Mouse (Mus musculus) inflammation-experienced regulatory T-cells, adult 6 months (primary cell): ENCODE data around the gene Tfpt. TPM values are rescaled to one million over a fixed set of nuclear protein-coding genes. Genes with fewer than 3 reads are reported as not detected.

ENCODE experiments used
- ATAC-seq: one replicate; pipeline ENCODE4 v1.8.0; 2017
- polyA plus RNA-seq, 3 experiments: library from polyadenylated mRNA; unstranded; fragments of 100-300 nt; shearing (Covaris generic); gene quantifications; one replicate each; pipeline ENCODE4 v1.2.1; 2017

Gene Tfpt
- 10 to 100 TPM; 11.9 to 17.0 (median 15.0) TPM for polyA plus RNA-seq

DNA sequence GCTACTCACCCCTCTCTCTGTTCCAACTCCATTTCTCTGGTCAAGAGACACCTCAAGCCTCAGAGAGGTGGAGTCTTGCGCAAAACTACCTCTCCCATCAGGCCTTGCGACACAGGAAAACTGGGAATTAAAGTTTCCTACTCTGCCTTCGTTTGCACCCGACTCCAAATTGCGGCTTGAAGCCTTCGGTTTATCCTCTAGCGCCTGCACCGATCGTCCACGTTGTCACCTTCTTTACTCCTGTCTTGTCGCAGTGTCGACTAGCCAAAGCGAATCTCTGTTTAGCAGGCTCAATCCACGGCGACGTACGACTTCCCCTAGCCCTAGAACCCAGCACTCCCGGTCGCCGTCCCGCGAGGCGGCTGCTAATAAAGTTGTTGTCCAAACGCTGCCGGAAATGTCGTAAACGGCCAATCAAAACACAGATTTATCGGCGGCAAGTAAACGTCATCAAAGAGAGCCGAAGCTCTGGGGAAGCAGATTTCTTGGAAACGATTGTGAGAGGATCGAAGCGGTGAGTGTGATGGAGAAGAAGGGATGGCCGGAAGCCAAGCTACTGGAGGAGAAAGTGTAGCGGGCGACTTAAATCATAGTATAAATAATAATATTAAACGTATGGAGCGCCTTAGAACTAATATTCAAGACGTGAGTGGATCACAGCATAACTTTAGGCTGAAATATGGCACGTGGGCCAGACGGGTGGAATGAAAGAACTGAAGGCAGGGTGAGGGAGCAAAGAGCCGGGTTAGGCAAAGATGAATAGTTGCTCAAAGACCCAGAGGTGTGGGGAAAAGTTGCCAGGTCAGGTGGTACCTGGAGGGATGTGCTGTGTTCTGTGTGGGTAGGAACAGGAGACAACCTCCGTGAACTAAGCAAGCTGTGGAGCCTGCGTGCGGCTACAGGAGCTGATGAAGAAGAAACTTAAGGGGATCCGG lies at the start of gene Tfpt, which contains the start of gene Prpf31:
Tfpt (minus strand) TSS at position 387 of the 935 bp plus-strand sequence.
Prpf31 (plus strand) TSS at position 443 of the 935 bp plus-strand sequence.
- ATAC-seq, result peak; percentile 88

DNA sequence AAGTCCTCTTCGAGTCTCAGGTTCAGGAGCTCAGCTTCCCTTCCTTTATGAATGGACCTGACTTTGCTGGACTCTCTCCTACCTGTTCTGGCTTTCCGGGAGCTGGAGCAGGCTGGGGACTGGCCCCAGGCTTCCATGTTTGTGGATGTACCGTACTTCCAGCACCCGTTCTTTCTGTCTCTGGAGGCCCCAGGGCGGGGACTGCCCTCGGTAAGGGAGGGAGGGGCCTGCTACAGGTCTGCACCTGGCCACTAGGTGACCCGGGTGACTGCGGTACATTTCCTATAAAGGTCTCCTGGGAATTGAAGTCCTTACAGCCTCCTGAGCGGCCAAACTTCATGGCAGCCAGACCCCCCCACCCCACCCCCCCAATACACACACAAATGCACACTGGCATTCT lies 47.6 kb upstream of the Tfpt start, which contains the start of gene Tmc4:
Tmc4 (minus strand) TSS at position 212 of the 400 bp plus-strand sequence.
- ATAC-seq, result no peak

DNA sequence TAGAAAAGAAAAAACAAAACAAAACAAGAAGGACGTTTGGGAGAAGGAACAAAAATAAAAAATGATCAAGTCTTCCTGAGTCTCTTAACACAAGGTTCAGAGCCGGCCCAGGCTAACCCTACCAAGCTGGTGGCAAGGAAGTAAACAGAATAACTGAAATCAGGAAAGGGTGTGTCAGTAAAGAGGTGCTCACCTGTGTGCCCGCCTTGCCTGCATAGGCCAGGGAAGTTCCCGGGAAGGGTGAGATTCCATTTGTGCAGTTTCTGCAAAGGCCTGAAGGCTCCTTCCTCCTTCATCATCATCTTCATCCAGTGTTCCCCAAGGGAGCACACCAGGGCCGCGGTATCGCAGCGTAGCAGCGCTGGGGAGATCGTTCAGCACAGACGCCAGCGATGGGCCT lies 46.6 kb upstream of the Tfpt start:
- ATAC-seq, result no peak

DNA sequence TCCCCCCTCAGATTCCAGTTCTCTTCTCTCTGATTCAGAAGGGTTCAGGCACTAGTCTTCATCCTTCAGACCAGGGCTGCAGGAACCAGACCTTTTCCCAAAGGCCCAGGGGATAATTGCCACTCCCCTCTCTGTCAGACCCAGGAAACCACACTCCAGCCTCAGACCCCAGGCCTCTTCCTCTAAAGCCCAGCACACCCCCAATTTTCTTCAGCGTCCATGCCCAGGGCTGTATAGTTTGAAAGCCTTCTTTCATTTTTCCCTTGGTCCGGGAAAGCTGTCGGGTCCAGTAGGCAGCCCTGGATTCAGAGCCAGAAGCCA lies 45.5 kb upstream of the Tfpt start:
- ATAC-seq, result no peak

DNA sequence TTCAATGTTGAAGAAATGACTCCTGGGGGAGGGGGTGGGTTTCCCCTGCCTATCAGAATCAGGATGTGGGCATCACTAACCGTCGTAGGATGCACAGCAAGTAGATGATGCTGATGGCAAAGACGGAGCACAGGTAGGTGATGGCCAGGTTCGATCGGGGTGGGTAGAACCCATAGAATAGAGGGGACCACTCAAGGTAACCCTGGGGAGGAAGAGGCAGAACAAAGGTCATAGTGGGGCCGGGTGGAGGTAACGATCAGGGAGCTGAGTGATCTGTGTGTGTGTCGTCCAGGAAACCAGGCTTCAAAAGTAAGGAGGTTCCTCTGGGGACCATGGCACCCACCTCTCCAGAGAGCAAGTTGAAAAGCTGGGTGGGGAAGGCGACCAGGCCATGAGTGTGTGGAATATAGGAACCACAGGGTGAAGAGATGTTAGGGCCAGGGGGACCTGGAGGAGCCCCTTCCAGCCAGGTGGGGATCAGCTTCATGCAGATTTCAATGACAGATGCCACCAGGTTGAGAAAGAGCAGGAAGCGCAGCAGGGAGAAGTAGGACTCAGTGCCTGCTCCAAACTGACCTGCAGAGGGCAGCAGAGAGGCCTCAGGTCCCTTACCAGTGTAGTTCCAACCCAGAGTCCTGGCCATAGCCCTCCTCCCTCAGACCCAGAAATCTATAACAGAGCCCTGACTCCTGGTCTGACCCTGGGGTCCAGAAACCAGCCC lies 44.9 kb upstream of the Tfpt start:
- peak; percentile 98 for ATAC-seq

DNA sequence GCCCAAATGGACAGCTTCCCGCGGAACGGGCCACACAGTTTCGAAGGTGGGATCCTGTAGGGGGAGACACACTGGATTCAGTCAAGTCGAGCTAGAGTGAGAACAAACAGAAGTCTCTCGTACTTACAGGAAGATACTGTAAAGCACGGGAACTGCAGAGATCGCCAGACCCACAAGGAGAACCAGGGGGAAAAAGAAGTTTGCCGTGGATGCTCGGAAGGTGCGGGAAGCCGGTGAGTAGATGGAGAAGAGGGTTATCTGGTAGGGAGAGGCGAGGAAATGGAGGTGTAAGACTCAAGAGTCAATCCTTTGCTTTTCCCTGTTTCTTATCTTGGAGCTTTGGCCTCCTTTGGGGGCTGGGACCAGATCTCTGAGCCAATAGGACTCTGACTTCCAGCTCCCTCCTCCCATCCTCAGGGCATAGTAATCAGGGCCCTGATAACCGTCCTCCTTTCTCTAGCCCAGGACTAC lies 37.2 kb upstream of the Tfpt start:
- ATAC-seq, result no peak

DNA sequence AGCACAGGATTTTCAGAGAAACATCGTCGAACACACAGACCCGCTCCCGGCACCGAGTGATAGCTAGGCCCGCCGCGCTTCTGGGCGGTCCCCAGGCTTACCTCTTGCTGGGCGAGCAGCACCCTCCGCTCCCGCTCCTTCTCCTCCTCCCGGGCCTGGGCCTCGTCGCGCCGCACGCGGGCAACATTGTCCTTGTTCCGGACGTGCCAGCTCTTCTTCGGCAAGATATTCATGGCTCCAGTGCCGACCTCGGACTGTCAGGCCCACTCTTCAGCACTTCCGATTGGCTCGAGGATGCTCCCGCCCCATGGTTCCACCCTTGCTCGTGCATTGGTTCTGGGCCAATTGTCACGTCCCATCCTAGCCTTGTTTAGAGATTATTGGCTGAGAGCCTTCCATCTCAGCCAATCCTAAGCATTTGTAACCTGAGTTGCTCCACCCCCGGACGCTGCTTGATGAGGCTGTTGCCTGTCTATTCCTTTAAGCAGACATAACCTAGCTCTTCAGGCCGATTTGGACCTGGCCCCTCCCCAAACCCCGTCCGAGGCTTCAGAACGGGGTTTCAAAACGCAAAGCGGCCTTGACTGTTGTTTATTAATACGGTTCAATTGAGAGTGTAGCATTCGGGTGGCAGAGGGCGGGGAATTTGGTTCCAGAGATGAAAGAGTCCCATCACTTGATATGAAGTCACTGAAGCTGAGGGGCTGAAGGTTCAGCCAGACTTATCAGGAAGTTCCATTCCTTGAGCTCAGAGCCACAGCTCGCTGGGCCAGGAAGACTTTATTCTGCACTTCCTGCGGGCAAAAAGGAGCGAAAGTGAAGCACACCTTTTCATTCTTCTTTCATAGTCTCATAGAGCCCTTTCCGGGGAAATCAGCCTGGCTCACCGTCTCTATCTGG lies 35.7 kb upstream of the Tfpt start, which contains the start of gene Leng1:
Leng1 (minus strand) TSS at position 626 of the 900 bp plus-strand sequence.
- peak; percentile 97 for ATAC-seq

DNA sequence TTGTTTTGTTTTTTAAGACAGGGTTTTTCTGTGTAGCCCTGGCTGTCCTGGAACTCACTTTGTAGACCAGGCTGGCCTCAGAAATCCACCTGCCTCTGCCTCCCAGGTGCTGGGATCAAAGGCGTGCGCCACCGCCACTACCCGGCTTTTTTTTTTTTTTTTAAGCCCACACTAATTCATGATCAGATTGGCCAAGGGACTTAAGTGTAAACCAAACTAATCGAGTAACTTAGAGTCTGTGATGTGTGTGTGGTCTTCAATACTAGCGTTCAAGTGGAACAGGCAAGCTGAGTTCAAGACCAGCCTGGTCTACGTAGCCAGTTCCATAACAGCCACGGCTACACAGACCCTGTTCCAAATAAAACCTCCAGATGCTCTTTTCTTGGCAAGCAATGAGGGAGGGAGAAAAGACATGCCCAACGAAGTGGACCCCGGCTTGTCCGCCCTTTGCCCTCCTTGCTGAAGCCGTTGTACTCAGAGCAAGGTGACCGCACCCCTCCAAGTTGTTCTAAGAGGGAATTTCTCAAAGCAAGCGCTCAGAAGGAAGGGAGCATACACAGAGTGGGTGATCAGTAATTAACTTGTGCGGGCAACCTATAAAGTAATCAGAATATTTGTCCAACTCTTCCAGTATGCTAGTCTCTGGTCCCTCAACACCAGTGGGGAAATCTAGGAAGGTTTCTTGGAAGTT lies 34.9 kb upstream of the Tfpt start:
- no peak for ATAC-seq

DNA sequence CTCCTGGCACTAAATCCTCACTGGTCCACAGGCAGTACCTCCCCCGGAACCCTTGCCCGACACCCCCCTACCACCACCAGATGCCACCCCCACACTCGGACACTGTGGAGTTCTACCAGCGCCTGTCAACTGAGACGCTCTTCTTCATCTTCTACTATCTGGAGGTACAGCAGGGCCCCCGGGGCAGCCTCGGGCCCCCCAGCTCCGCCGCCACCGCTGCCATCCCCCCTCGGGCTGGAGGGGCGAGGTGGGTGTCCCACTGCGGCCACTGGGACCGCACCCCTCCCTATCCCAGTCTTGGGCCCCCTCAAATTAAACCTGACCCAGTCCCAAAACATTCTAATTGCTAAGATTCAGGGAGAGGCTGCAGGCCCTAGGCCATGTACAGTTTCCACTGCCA lies 28.8 kb upstream of the Tfpt start:
- no peak for ATAC-seq

DNA sequence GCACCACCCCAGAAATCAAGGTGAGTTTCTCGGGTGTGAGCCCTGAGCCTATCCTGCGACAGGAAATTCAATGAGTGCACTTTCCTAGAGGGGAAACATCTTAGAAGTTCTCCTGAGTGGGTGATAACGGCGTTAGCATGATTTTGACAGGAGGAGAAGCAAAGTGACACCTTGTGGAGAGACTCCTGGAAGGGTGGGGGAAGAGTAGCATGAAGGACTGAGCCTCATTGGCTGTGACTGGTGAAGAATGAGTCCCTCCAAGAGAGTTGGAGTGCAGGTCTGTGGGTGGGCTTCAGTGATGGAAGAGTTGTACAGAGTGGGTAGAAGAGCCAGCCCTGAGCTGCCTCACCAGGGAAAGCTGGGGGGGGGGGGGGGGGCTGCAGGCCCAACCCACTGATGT lies 27.2 kb upstream of the Tfpt start:
- no peak for ATAC-seq

DNA sequence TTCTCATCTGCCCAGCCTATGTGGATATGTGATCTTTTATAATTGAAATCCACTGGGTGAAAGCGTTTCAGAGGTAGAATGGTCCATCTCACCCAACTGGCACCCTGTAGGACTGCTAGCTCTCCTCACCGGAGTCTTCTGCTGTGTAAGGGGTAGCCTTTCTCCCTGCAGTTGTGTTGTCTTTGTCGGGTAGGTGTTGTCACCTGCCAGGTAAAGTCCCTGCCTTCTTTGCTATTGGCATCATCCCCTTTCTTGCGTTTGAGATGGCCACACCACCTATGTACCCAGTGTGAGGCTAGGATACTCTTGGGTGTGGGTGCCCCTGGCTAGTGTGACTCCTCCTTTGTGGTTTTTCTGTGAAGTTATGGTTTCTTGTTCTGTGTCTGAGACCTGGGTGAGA lies 16.9 kb upstream of the Tfpt start:
- ATAC-seq, result no peak

DNA sequence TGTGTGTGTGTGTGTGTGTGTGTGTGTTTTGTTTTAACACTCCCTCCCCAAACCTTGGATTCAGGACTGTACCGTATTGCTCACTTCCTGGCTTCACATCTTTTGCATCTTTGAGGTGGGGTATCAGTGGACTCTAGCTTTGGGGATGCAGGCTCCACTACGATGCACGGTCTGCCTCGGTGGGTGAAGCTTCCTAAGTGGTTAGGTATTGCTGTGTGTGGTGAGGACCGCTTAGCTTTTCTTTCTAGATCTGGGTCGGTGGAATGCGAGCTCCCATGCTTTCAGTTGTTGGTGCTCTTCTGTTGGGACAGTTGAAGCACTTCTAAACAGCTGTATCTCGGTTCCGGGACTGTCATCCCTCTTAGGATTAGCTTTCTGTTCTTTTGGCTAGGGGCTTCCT lies 16.5 kb upstream of the Tfpt start:
- no peak for ATAC-seq

DNA sequence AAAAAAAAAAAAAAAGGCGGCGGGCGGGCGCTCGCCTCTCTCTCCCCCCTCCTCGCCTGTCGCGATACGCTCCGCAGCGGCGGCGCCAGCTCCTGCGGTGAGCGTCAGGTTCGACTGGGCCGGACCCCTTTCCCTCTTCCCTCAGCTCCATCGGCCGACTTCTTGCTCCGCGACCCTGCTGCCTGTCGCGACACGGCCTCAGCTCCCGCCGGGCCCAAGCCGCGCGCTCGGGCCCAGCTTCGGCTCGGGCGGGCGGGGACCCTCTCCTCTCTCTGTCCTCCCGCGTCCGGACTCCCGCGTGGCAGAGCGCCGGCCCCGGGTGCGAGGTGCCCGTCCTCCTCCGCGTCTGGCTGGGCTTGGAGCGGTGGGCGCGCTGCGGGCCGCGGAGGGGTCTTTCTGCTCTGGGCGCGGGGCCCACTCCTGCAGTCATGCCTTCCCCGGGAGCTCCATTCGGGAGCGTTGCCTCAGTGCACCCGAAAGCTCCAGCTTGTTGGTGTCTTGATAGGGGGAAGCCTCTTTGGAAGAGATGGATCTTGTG lies 15.8 kb upstream of the Tfpt start:
- no peak for ATAC-seq

DNA sequence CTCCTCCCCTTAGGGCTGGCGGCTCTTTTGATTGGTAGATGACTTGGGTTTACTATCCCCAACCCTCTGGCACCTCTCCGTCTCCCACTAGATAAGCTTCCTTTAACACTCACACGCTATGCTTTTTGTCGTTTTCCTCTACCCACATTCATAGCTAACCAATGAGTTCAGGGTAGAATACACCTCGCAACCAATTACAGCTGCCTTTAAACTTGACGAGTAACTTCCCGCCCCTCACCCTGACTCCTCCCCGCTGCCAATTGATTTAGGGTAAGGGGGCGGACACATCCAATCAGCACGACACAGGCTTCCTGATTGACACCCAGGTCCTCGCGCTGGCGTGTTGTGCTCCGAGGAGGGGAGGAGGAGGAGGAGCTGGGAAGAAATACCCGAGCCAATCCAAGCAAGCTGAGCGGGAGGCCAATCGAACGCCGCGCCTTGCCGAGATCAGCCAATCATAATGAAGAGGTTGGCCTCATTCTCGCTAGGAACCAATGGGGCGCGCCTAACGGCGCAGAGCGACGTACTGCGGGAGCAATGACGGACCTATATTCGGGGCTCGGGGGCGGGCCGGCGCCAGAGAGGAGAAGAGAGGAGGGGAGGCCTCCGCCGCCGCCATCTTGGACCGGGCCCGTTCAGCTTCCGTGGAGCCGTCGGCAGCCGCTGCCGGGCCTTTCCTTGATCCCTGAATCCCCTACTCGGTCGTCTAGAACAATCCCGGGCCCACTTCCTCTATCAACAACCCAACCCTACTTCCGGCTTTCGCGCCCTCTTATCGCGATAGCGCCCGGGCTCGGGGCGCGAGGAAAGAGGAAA lies 15.2 kb upstream of the Tfpt start, which contains the start of gene Cnot3:
Cnot3 (plus strand) TSS at position 597 of the 816 bp plus-strand sequence.
- peak; percentile 87 for ATAC-seq

DNA sequence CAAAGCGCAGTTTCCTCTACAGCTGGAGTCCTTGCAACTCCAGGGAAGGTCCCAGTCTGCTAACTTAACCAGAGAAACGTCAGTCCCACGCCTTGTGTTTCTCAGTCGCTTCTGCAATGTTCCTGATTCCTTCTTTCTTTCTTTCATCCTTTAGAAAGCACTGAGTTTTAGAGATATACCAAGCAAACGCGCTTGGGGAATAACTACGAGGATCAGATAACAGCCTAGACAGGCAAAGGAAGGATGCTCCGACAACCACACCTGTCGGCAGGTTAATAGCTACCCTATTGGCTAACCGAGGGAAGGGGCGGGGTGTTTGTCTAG lies 14.6 kb upstream of the Tfpt start:
- ATAC-seq, result no peak

DNA sequence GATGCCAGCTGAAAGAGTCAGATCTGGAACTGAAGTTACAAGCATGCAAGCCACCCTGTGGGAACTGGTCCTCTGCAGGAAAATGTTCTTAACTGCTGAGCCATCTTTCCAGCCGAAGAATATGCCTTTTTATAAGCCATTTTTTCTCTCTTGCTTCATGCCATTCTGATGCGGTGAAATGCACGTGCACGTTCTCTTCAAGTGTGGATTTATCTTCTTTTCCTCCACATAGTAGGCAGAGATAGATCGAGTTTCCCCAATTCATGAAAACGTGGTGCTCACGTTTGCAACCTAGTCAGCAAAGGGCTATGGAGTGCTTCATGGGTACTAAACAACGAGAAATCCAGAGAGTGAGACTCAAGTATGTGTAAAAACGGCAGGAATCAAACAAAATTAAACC lies 14.1 kb upstream of the Tfpt start:
- no peak for ATAC-seq

DNA sequence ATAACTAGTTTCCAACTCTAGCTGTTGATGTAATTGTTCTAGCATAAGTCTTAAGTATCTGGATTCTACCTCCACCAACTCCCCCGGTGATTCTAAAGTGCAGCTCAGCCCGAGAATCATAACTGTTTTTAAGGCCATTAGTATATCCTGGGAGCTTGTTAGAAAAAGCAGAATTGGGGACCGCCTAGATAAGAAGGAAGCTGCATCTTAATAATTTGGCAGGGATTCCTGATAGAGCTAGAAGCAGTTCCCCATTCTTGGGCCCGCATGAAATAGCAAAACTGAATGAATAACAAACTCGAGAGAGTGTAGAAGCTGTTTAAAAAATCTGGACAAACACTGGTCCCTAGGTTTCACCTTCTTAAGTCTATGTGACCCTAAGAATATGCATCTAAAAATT lies 13.7 kb upstream of the Tfpt start:
- no peak for ATAC-seq

DNA sequence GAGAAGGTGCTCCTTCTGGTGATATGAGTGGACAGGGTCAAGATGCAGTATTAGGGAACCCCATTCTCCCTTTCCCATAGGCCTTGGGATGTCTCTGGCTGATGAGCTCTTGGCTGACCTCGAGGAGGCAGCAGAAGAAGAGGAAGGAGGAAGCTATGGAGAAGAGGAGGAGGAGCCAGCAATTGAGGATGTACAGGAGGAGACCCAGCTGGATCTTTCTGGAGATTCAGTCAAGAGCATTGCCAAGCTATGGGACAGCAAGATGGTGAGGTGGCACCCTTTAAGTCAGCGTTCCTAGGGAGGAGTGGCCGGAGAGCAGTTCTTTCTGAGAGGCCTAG lies 718 bp upstream of the Tfpt start:
- no peak for ATAC-seq

DNA sequence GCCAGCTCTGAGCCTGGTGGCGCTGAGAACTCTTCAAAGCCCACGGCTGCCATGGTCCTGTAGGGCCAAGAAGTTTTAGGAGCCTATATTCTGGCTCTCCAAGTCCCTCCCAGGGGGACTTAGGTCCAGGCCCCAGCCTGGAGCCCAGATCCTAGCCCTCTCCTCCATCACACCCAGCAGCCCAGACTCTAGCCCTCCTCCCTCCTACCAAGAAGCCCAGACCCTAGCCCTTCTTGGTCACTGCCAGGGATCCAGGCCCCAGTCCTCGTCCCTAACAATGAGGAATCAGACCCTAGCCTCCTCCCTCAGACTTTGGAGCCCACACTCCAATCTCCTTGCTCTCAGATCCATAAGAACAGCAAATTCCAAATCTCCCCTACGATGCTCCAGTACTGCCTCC lies 699 bp downstream of the Tfpt start:
- no peak for ATAC-seq

DNA sequence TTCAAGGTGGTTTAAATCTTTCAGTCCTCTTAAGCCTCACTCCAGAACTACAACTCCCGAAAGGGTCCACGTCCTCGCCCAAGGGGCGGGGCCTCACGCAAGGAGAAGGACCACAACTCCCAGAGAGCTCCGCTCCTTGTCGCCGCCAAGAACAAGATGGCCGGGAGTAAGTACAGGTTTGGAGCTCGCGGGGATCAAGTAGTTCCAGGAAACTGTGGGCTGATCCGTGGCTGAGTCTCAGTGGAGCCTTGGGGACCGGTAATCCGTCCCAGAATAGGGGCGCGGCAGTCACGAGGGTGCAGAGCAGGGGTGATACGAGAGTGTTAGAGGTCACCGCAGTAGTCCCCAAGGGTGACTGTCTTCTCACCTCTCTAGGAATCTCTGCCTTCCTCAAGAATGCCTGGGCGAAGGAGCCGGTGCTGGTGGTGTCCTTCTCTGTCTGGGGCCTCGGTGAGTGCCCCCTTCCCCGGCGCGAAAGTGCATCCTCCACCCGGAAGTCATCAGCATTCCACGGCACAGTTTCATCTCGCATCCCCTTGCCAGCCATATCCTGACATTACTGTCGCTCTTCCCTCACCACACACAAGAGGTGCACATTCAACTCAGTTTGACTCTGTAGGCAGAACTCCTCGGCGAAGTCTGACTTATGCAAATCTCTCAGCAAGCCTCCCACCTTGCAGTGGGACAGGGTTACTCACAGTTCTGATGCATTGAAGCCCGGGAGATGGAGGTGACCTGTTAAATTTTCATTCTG lies 12.3 kb downstream of the Tfpt start, which contains the start of gene Ndufa3:
Ndufa3 (plus strand) TSS at position 132 of the 754 bp plus-strand sequence.
- peak; percentile 100 for ATAC-seq
